Mouse (Mus musculus) heart, embryonic 11.5 days (tissue): Measurements from ENCODE around the gene Washc4. TPM values are rescaled to one million over a fixed set of nuclear protein-coding genes. Genes with fewer than 3 reads are reported as not detected.

ENCODE experiments used
- ATAC-seq: fragments of 200-750 bp; cut with Nextera tagmentation; replicated peaks from 2 replicates; pipeline ENCODE4 v1.8.0; 2017; ENCODE audit warnings: moderate library complexity; ENCODE audit not compliant: insufficient number of reproducible peaks, low FRiP score, low TSS enrichment
- H3K27ac ChIP-seq: fragments of 300-500 bp; sonication (generic); 2 replicates; pipeline ENCODE4 v1.5.1; 2014; ENCODE audit warnings: mild to moderate bottlenecking, low read depth, low read length
- H3K27me3 ChIP-seq: fragments of 300-500 bp; sonication (generic); 2 replicates; pipeline ENCODE4 v1.6.1; 2014; ENCODE audit warnings: mild to moderate bottlenecking, low read length, mixed read lengths; ENCODE audit not compliant: control insufficient read depth, insufficient read depth
- H3K36me3 ChIP-seq: fragments of 300-500 bp; sonication (generic); 2 replicates; pipeline ENCODE4 v1.6.1; 2014; ENCODE audit warnings: mild to moderate bottlenecking, low read length, moderate library complexity, mixed read lengths; ENCODE audit not compliant: control insufficient read depth, insufficient read depth
- H3K4me1 ChIP-seq: fragments of 300-500 bp; sonication (generic); 2 replicates; pipeline ENCODE4 v1.6.1; 2014; ENCODE audit warnings: low read length; ENCODE audit not compliant: control insufficient read depth, insufficient read depth
- H3K4me2 ChIP-seq: fragments of 300-500 bp; sonication (generic); 2 replicates; pipeline ENCODE4 v1.6.1; 2014; ENCODE audit warnings: mild to moderate bottlenecking, moderate library complexity
- H3K4me3 ChIP-seq: fragments of 300-500 bp; sonication (generic); 2 replicates; pipeline ENCODE4 v1.5.1; 2014; ENCODE audit warnings: low read depth, low read length
- H3K9ac ChIP-seq: fragments of 300-500 bp; sonication (generic); 2 replicates; pipeline ENCODE4 v1.6.1; 2014; ENCODE audit warnings: mild to moderate bottlenecking, low read depth, low read length, moderate library complexity
- H3K9me3 ChIP-seq: fragments of 300-500 bp; sonication (generic); replicated peaks from 2 replicates; pipeline ENCODE4 v1.6.1; 2016; ENCODE audit warnings: low read length; ENCODE audit not compliant: control insufficient read depth
- WGBS: fragments of 180-500 bp; shearing (Covaris S2); extraction: QIAGEN DNeasy Blood & Tissue Kit; methylation state at CpG from one replicate; pipeline ENCODE4 v1.1.7; 2014; ENCODE audit not compliant: insufficient replicate concordance; 5-methylcytosine and 5-hydroxymethylcytosine counted together
- polyA plus RNA-seq: library from polyadenylated mRNA; unstranded; fragments of >200 nt; fragmentation: Nextera tagmentation; extraction: Ambion mirVana; gene quantifications from 2 replicates; pipeline ENCODE4 v1.2.1, GENCODE M21; 2014

Gene Washc4
- polyA plus RNA-seq, 1 experiment from 2014 or later: 26.8 TPM

DNA sequence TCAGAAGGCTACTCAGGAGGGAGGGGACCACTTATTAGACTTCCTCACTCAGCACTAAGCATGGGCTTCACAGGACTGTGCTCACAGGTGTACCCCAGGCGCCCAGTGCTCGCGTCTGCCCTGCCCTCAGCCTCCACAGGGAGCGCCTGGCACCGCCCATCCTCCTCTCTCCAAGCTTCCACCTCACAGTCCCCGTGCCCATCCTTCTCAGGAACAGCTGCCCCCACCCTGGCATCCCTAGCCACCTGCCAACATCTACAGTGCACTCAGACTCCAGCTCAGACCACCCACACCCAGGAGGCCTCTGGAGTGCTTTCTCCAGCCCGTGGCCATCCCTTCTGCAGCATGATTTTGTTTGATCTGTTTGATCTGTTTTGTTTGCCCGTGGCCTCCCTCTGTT is 80.5 kb downstream of the Washc4 start:
- no peak for ATAC-seq
- no peak overlapping the region for H3K27ac ChIP-seq
- H3K4me2 ChIP-seq: no peak overlapping the region
- no peak overlapping the region for H3K4me3 ChIP-seq
- H3K9ac ChIP-seq: no peak overlapping the region
- 84% methylated on average over 8 of the region's 8 CpGs for WGBS
- H3K9me3 ChIP-seq: no peaks in the 10 kb centered on the region
- H3K4me1 ChIP-seq: no peaks in the 10 kb centered on the region
- no peaks in the 10 kb centered on the region; the same call in 1 of the 2 replicates for H3K36me3 ChIP-seq
- H3K27me3 ChIP-seq: no peaks in the 10 kb centered on the region

DNA sequence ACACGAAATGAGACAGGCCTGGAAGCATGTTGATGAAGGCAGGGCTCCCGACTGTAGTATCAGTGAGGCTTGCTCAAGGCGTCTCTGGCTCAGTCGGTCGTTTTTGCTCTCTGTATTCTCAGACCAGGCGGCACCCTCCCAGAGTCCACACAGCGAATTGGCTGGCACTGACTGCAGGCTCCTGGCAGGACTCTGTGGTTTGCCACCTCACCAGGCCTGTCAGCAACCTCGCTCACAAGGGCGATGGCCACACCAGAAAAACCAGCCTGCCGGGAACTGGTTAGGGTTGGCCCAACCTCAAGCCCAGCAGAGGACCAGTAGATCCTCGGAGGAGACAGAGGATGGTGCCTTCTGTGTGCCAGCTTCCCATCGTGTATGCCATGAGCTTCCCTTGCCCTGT is 81.3 kb downstream of the Washc4 start:
- Histone ChIP-seq H3K27ac (no peak overlapping the region), H3K9ac (no peak overlapping the region), H3K9me3 (no peaks in the 10 kb centered on the region), H3K27me3 (no peaks in the 10 kb centered on the region), H3K36me3 (peaks cover 2% of the 10 kb centered on the region; the same call in 1 of the 2 replicates), H3K4me3 (no peak overlapping the region), H3K4me2 (no peak overlapping the region), H3K4me1 (no peaks in the 10 kb centered on the region)
- ATAC-seq: no peak
- WGBS: 91% methylated on average over 12 of the region's 12 CpGs

DNA sequence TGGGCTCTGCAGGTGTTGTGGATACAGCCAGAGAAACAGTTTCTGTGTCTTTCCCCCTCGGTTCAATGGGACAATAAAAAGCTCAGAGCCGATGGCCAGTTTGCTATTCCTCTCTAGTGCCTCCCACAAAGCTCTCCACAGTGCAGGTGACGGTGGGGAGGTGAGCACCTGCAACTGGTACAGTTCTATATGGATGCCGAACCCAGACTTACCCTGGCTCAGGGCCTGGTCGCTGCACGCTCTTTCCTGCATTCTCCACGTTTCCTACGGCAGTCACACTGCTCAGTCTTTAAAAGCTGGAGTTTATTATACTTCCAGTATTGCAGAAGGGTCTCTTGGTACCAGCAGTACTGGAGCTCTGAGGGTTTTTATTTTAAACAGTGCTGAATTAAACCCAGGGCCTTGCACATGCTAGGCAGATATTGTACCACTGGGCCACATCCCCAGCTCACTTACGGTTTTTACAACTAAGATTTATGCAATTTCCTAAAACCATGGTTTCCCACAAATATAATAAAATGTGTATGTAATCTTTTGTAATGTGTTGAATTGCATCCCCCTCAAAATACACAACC is 83.6 kb downstream of the Washc4 start:
- no peak overlapping the region for H3K4me2 ChIP-seq
- 92% methylated on average over 9 of the region's 9 CpGs for WGBS
- no peak overlapping the region for H3K27ac ChIP-seq
- no peak overlapping the region for H3K9ac ChIP-seq
- no peak for ATAC-seq
- no peaks in the 10 kb centered on the region for H3K4me1 ChIP-seq
- H3K27me3 ChIP-seq: no peaks in the 10 kb centered on the region
- no peak overlapping the region for H3K4me3 ChIP-seq
- H3K36me3 ChIP-seq: peaks cover 2% of the 10 kb centered on the region; the same call in 1 of the 2 replicates
- no peaks in the 10 kb centered on the region for H3K9me3 ChIP-seq

DNA sequence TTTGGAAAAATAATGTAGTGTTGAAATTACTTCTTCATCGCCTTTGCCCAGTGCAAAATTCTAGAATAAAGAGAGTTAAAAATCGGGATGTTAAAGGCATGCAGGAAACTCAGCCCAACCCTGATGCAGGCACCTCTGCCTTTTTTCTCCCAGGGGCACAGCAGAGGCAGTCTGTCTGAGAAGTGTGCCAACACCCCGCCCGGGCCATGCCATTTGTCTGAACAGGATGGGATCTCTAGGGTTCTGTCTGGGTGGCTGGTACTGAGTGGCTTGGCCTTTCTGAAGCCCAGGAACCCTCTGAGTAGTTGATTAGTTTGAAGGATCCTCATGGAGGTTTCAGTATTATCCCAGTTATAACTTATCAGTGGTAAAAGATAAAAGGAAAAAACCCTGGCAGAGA is 84.7 kb downstream of the Washc4 start:
- Histone ChIP-seq H3K27ac (no peak overlapping the region), H3K9me3 (no peaks in the 10 kb centered on the region), H3K4me1 (no peaks in the 10 kb centered on the region), H3K4me2 (no peak overlapping the region), H3K36me3 (peaks cover 2% of the 10 kb centered on the region; the same call in 1 of the 2 replicates), H3K9ac (no peak overlapping the region), H3K4me3 (no peak overlapping the region), H3K27me3 (no peaks in the 10 kb centered on the region)
- WGBS: 79% methylated on average over 4 of the region's 4 CpGs
- no peak for ATAC-seq

DNA sequence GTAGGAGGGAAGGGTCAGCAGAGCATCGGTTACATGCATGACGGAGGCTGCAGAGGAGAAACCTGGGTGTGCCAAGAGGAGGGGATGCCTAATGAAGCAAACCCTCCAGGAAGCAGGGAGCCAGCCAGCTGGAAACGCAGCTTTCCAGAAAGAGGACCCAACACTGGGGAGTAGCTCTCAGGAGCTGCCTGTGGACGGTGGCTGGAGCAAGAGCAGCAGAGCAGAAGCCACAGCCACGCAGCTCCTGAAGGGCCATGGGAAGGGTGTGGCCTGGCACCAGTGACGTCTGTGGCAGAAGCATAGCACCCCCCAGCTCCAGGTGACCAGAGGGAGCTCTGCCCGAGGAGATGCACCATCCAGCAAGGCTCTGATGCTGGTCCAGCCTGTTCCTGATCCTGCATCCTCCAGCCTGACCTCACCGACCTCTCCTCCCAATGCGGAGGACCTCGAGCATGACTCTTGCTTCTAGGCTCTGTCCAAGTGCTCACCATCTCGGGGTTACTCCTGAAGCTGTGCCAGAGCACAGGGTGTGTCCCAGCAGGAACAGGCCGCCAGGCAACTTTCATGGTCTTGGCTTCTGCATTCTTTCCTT is 85.7 kb downstream of the Washc4 start:
- no peak overlapping the region for H3K9ac ChIP-seq
- H3K4me1 ChIP-seq: peaks cover under 1% of the 10 kb centered on the region; the same call in 1 of the 2 replicates
- H3K4me2 ChIP-seq: no peak overlapping the region
- WGBS: 84% methylated on average over 12 of the region's 12 CpGs
- H3K9me3 ChIP-seq: no peaks in the 10 kb centered on the region
- no peak overlapping the region for H3K4me3 ChIP-seq
- no peaks in the 10 kb centered on the region for H3K27me3 ChIP-seq
- ATAC-seq: no peak
- H3K27ac ChIP-seq: no peak overlapping the region
- H3K36me3 ChIP-seq: peaks cover 2% of the 10 kb centered on the region; the same call in 1 of the 2 replicates

DNA sequence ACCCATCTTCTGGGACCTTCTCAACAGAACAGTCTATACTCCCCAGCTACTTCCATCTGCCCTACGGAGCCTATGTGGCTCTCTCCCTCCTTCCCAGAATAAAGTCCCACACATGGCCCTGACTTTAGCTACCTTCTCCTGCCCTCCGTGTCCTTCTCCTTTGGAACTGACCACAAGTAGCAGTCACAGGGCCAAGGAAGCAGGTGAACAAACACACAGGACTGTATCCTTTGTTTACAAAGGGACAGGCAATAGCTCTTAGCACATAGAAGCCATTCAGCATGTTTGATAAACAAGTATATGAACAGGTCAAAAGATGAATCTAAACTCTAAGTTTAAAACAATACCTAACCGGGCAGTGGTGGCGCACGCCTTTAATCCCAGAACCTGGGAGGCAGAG is 86.3 kb downstream of the Washc4 start:
- H3K36me3 ChIP-seq: peaks cover 2% of the 10 kb centered on the region
- H3K4me3 ChIP-seq: no peak overlapping the region
- H3K9me3 ChIP-seq: no peaks in the 10 kb centered on the region
- no peak overlapping the region for H3K4me2 ChIP-seq
- no peak for ATAC-seq
- WGBS: 90% methylated on average over 5 of the region's 5 CpGs
- peaks cover 7% of the 10 kb centered on the region for H3K4me1 ChIP-seq
- no peak overlapping the region for H3K27ac ChIP-seq
- H3K27me3 ChIP-seq: no peaks in the 10 kb centered on the region
- H3K9ac ChIP-seq: no peak overlapping the region

DNA sequence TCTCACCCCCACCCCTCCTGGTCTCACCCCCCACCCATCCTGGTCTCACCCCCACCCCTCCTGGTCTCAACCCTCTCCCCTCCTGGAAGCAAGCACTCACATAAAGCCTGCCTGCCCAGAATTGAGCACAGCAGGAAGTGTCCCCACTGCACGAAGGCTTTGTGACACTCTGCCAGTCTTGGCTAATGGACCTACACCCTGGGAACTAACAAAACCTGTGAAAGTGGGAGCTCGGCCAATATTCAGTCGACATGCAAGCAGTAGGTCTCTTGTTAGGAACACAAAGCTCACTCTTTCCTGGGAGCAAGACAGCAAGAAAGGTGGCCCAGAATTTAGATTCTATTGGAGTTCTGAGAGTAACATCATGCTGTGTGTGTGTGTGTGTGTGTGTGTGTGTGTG is 87.3 kb downstream of the Washc4 start:
- H3K4me3 ChIP-seq: no peak overlapping the region
- H3K36me3 ChIP-seq: peaks cover 2% of the 10 kb centered on the region
- H3K9me3 ChIP-seq: no peaks in the 10 kb centered on the region
- no peak overlapping the region for H3K9ac ChIP-seq
- peaks cover 15% of the 10 kb centered on the region for H3K4me1 ChIP-seq
- no peak overlapping the region for H3K4me2 ChIP-seq
- 50% methylated on average over 3 of the region's 3 CpGs for WGBS
- ATAC-seq: no peak
- H3K27me3 ChIP-seq: no peaks in the 10 kb centered on the region
- H3K27ac ChIP-seq: no peak overlapping the region

DNA sequence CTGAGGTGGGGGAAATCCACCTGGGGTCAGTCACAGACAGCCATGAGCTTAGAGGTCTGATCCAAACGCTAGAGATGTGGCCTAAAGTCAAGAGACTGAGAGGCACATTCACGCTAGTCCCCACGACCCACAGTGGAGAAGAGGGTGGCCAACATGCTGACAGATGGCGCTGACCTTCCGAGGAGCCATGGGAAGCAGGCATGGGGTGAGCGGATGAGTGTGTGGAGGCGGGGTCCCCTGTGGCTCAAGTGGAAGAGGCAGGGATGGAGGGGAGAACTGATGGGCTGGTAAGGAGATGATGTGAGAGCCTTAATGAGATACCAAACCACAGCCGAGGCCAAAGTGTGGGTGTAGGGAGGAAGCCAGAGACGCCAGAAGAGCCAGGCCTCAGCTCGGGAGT is 88.2 kb downstream of the Washc4 start:
- no peak overlapping the region for H3K9ac ChIP-seq
- no peaks in the 10 kb centered on the region for H3K27me3 ChIP-seq
- 79% methylated on average over 10 of the region's 10 CpGs for WGBS
- no peak for ATAC-seq
- H3K27ac ChIP-seq: no peak overlapping the region
- H3K9me3 ChIP-seq: no peaks in the 10 kb centered on the region
- H3K4me2 ChIP-seq: no peak overlapping the region
- peaks cover 18% of the 10 kb centered on the region for H3K4me1 ChIP-seq
- no peak overlapping the region for H3K4me3 ChIP-seq
- peaks cover 2% of the 10 kb centered on the region for H3K36me3 ChIP-seq

DNA sequence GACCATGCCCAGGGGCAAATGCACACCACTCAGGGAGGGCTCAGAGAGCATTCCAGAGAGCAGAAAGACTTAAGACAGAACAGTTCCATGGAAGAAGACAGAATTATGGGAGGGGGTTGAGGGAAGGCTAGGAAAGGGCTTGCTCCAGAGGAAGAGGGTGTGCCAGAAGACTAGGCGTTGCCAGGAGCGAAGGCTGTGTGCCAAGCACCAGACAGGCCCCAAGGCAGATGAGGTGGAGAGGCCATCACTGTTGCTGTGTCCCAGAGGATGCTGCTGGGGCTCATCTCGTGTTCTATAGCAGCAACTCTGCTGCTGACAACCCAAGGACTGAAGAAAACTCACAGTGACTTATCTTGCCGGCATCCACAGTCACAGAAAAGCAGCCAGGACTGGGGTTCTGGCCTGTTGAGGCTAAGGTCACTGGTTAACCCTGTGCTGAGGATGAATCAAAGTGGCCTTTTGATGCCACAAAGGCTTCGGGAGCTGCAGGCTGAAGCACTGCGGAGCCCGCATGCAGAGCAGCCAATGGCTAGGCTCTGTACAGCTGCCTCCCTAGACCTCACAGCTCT is 89.3 kb downstream of the Washc4 start:
- WGBS: 82% methylated on average over 7 of the region's 7 CpGs
- H3K36me3 ChIP-seq: peaks cover 2% of the 10 kb centered on the region
- H3K4me3 ChIP-seq: no peak overlapping the region
- no peaks in the 10 kb centered on the region for H3K27me3 ChIP-seq
- no peaks in the 10 kb centered on the region for H3K9me3 ChIP-seq
- no peak overlapping the region for H3K9ac ChIP-seq
- no peak overlapping the region for H3K4me2 ChIP-seq
- peaks cover 18% of the 10 kb centered on the region for H3K4me1 ChIP-seq
- no peak for ATAC-seq
- no peak overlapping the region for H3K27ac ChIP-seq
